Mouse (Mus musculus): ENCODE measurements around the gene Ndufb10. TPM values are rescaled to one million over a fixed set of nuclear protein-coding genes. Genes with fewer than 3 reads are reported as not detected.

Ndufb10 gene
- polyA plus RNA-seq (2021) = 362 TPM

DNA sequence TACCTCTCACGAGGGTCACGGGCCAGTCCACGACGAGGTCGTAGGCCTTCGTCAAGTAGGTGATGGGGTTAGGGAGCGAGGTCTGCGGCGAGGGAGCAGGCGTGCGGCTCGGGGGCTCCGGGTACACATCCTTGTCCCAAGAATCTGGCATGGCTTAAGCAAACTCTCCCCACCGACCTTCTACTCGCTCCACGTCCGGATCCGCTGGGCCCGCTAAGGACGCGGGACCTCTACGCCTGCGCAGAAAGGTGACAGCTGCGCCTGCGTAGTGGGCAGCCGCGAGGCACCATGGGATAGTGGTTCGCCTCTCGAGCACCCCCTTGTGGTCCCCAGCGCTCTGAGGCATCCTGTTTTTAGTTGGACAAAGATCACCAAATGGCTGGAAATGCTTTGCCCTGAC, at the start of gene Ndufb10:
Ndufb10 (minus strand) TSS at position 295 of the 400 bp plus-strand sequence.
- TF ChIP-seq CTCF (IDR thresholded peaks at IDR 0.05) = no peak
- DNase-seq (ENCODE audit: low read depth, low spot score) (peak; percentile 73), ATAC-seq (peak; percentile 18)
- POLR2A ChIA-PET = interaction anchor here (0.7 to 1.1 kb wide), 4 partner anchors 9 to 494 kb away, joined by 3 read pairs; partner anchors contain the start of gene Msrb1
- in situ Hi-C loops (cut with MboI; ENCODE audit: low pct_unique_long_range_greater_than_20kb) = loop anchor here (5.0 kb wide), 1 partner anchor 1818 kb away; no protein-coding TSS in a partner anchor
- H3K27me3 ChIP-seq = no peaks in the 10 kb centered on the region
- CTCF ChIA-PET = interaction anchor here (0.9 to 2.9 kb wide), 3 partner anchors 10 to 97 kb away, joined by 3 to 22 read pairs (median 5); partner anchors contain the start of genes Msrb1 and Syngr3

DNA sequence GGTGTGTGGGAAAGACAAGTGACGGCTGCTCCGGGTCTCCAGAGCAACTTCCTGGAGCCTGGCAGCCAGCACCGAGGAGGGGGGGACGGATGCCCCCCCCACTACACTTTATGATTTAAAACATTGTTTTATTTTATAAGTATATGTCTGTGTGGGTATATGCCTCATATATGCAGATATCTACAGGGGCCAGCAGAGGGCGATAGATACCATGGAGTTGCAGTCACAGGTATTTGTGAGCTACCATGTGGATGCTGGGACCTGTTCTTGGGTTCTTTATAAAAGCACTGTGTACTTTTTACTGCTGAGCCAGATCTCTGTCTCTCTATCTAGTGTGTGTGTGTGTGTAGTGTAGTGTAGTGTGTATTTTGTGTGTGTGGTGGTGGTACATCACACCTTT, 49.0 kb upstream of the Ndufb10 start:
- ChIA-PET POLR2A (no interaction called here), CTCF (no interaction called here)
- no peak for DNase-seq (ENCODE audit: low read depth, low spot score)
- no peak for ATAC-seq
- no peak for TF ChIP-seq CTCF (IDR thresholded peaks at IDR 0.05)
- H3K27me3 ChIP-seq = no peaks in the 10 kb centered on the region
- in situ Hi-C loops (cut with MboI; ENCODE audit: low pct_unique_long_range_greater_than_20kb) = no loop called here

DNA sequence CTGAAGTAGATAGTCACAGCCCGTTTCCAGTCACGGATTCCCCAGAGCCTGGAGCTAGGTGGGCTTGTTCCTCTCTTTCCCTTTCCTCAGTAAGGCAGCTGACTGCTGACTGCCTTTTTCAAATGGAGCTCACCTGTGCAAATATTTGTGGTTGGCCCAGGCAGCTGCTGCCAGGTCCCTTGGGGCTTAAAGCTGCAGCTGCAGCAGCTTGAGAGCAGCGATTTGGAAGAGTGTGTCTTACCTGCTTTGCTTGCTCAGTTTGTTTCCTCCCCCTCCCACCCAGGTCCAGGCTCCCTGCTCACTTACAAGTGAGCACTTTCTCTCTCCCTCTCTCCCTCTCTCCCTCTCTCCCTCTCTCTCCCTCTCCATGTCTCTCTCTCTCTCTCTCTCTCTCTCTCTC, 44.9 kb upstream of the Ndufb10 start:
- CTCF ChIA-PET = no interaction called here

DNA sequence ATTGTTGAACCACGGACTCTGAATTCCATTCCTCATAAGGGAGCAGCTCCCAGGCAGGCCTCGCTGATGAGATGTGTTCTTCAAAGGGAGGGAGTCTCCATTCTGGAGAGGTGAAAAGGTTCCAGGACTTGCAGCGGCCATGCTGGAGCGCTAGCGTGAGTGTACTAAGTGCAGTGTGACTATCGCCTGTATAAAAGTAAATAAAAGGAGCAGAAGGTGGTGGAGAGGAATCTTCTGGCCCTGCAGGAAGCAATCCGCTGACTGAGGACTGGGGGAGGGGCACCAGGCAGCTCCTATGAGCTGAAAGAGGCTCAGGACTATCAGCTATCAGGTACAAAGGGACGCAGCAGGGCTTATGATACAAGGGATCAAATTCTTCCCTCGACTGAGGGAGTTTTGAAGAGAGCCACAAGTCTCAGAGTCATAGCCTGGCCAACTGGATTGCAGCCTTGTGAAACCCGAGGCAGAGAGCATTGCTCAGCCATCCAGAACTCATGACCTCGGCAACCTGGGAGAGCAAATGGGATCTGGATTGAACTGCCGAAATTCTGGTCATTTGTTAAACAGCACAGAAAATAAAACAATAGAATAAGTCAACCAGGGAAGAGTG, 42.1 kb upstream of the Ndufb10 start:
- POLR2A ChIA-PET = interaction anchor here (1.5 kb wide), 1 partner anchor 13 kb away, joined by 3 read pairs; no protein-coding TSS in a partner anchor

More for the DNA sequence above, 44.9 kb upstream of the Ndufb10 start:
- TF ChIP-seq CTCF (IDR thresholded peaks at IDR 0.05) = no peak
- no peaks in the 10 kb centered on the region for H3K27me3 ChIP-seq
- DNase-seq (ENCODE audit: low read depth, low spot score) = no peak
- POLR2A ChIA-PET = interaction anchor here (0.6 kb wide), 1 partner anchor 71 kb away, joined by 3 read pairs; the partner anchor contains the start of gene Hagh
- no peak for ATAC-seq
- in situ Hi-C loops (cut with MboI; ENCODE audit: low pct_unique_long_range_greater_than_20kb) = no loop called here

DNA sequence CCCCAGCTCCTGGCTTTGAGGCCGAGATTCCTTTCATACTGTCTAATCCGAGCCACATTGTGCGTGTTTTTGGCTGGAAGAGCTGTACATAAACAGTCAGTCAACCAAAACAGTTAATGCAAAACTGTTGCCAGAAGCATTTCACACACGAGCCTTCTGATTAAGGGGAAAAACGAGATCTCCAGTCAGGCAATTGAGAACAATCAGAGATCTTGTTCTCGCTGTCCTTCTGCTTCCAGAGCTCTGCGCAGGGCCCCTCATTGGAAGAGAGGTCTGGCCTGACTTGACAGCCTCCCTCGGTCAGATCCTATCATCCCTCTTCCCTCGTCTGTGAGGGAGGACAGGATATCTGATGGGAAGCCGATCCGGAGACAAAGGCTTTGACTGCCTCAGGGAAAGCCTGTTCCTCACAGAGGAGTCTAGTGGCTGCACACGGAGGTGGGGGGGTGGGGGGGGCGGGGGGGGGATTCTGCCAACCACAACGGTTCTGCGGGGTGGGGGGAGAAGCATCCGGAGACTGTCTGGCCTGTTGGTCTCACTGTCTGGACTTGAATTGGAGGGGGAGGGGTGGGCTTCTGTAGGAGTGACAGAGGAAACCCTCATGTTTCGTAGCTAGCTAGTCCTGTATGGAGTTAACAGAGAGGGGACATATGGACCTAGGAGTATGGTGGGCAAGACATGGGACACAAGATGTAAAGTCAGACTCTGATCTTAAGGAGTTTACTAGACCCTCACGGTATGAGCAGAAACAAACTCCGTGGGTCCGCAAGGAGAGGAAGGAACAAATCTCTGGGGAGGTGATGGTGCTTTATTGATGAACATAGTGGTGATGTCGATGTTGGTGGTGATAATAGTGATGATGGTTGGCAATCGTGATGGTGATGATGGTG, 41.0 kb upstream of the Ndufb10 start:
- CTCF ChIA-PET = interaction anchor here (1.3 to 1.7 kb wide), 3 partner anchors 13 to 52 kb away, joined by 4 to 7 read pairs (median 6); partner anchors contain the start of gene Hs3st6
- in situ Hi-C loops (cut with MboI; ENCODE audit: low pct_unique_long_range_greater_than_20kb) = no loop called here
- H3K27me3 ChIP-seq = no peaks in the 10 kb centered on the region
- peak; percentile 9 for ATAC-seq
- DNase-seq (ENCODE audit: low read depth, low spot score) = no peak
- POLR2A ChIA-PET = interaction anchor here (0.7 to 1.5 kb wide), 3 partner anchors 12 to 30 kb away, joined by 3 to 4 read pairs (median 3); no protein-coding TSS in a partner anchor
- TF ChIP-seq CTCF (IDR thresholded peaks at IDR 0.05) = no peak

More for the DNA sequence above, 42.1 kb upstream of the Ndufb10 start:
- in situ Hi-C loops (cut with MboI; ENCODE audit: low pct_unique_long_range_greater_than_20kb) = no loop called here
- H3K27me3 ChIP-seq = no peaks in the 10 kb centered on the region
- TF ChIP-seq CTCF (IDR thresholded peaks at IDR 0.05) = no peak
- CTCF ChIA-PET = no interaction called here
- DNase-seq (ENCODE audit: low read depth, low spot score) = peak; percentile 74
- peak; percentile 55 for ATAC-seq

DNA sequence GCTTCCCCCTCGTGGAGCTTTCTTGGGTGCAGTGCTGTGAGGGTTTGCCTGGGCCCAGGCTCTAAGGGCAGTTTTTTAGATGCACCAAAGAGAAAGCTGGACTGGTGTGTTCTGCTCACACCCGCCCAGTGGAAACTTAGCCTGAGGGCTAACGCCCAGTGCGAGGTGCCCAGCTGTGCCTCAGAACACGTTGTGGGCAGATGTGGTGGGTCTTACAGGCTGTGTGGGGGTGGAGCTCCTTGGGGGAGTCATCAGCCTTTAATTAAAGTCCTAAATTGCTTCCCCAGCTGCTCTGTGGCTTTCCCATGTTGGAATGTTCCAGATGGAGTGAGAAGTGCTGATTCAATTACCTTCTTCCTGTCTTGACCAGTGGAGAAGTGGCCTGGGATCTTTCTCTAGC, 36.8 kb upstream of the Ndufb10 start:
- no peak for ATAC-seq
- no peaks in the 10 kb centered on the region for H3K27me3 ChIP-seq
- no peak for TF ChIP-seq CTCF (IDR thresholded peaks at IDR 0.05)
- in situ Hi-C loops (cut with MboI; ENCODE audit: low pct_unique_long_range_greater_than_20kb) = no loop called here
- ChIA-PET POLR2A (interaction anchor here (0.6 kb wide), 1 partner anchor 9 kb away, joined by 4 read pairs; the partner anchor contains the start of gene Hs3st6), CTCF (interaction anchor here (0.7 to 1.3 kb wide), 2 partner anchors 16 to 35 kb away, joined by 3 to 4 read pairs; no protein-coding TSS in a partner anchor)
- no peak for DNase-seq (ENCODE audit: low read depth, low spot score)

DNA sequence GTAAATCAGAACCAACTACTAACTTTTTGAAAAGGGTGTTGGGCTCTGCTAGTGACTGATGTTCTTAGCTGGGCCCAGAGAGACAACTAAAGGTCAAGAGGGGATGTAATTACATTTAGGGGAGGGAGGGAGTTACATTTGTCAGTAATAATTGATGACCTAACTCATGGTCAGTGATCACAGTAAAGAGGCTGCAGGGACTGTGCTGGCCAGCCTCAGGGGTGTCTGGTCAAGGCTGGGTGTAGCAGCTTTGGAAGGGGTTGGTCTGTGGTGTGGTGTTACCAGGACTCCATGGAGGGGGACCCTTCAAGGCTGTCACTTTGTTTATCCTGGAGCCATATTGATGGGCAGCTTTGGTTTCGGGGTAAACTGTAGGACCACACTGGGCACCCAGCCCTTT, 33.1 kb upstream of the Ndufb10 start:
- DNase-seq (ENCODE audit: low read depth, low spot score) (no peak), ATAC-seq (no peak)
- H3K27me3 ChIP-seq = peaks cover 19% of the 10 kb centered on the region
- TF ChIP-seq CTCF (IDR thresholded peaks at IDR 0.05) = no peak
- POLR2A ChIA-PET = no interaction called here
- CTCF ChIA-PET = interaction anchor here (1.0 kb wide), 1 partner anchor 12 kb away, joined by 3 read pairs; no protein-coding TSS in a partner anchor
- in situ Hi-C loops (cut with MboI; ENCODE audit: low pct_unique_long_range_greater_than_20kb) = no loop called here

DNA sequence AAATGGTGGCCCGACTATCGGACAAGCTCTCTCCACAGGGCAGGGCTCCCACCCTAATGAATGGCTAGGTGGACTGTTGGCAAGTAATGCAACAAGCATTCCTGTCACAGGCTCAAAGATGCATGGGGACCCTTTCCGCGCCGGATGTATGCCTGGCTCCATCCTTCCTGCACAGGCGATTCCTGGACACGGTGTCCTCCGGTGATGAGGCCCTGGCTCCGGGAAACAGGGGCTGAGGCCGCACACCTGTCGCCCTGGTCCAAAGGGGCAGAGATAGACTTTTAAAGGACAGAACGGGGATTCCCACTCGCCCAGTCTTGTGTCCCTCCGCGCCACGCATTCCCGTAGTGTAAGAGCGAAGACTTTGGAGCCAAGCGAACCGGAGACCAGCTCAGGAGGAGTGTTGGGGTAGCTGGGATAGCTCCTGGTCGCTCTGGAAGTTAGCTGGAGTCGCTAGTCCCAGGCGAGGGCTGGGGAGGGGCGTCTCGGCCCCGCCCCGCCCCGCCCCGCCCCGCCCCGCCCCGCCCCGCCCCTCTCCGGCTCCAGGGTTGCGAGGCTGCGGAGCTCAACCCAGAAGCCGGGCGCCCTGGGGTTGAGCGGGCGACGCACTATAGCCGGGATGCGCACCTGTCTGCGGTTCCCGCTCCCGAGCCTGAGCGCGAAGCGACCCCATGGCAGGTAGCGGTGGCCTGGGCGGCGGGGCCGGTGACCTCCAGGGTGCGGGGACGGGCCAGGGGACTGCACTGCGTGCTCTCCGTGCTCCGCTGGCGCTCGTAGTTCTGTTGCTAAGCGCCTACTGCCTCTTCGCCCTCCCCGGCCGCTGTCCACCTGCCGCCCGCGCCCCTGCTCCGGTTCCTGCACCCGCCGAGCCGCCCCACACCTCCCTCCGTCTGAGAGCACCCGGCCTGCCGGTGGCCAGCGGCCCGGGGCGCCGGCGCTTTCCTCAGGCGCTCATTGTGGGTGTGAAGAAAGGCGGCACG, 28.4 kb upstream of the Ndufb10 start, which contains the start of gene Hs3st6:
Hs3st6 (plus strand) TSS at position 574 of the 980 bp plus-strand sequence.
- ChIA-PET POLR2A (interaction anchor here (0.6 to 1.4 kb wide), 2 partner anchors 9 to 797 kb away, joined by 3 to 4 read pairs; no protein-coding TSS in a partner anchor), CTCF (interaction anchor here (1.8 to 2.0 kb wide), 2 partner anchors 12 to 65 kb away, joined by 6 to 7 read pairs; no protein-coding TSS in a partner anchor)
- in situ Hi-C loops (cut with MboI; ENCODE audit: low pct_unique_long_range_greater_than_20kb) = no loop called here
- DNase-seq (ENCODE audit: low read depth, low spot score) (no peak), ATAC-seq (peak; percentile 12)
- no peak for TF ChIP-seq CTCF (IDR thresholded peaks at IDR 0.05)
- H3K27me3 ChIP-seq = peaks cover 21% of the 10 kb centered on the region

DNA sequence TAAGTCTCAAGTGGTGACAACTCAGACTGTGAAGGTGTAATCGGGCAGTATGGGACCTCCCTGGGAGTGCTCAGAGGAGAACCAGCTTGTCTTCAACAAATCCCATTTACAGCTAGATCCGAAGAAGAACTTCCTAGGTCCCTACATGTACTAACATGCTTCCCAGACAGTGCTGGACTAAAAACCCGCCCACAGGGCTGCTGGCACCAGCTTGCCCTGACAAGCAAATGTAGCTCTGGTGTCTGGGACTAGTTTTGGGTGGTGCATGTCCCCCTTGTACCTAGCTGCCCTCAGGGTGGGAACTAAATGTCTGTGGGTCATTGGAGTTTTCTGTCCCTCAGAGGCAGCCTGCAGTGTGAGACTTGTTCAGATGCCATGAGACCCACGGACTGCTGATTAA, 27.2 kb upstream of the Ndufb10 start:
- in situ Hi-C loops (cut with MboI; ENCODE audit: low pct_unique_long_range_greater_than_20kb) = no loop called here
- TF ChIP-seq CTCF (IDR thresholded peaks at IDR 0.05) = no peak
- H3K27me3 ChIP-seq = peaks cover 21% of the 10 kb centered on the region
- CTCF ChIA-PET = interaction anchor here (1.2 to 2.0 kb wide), 4 partner anchors 9 to 66 kb away, joined by 4 to 7 read pairs (median 5); no protein-coding TSS in a partner anchor
- POLR2A ChIA-PET = interaction anchor here (1.4 kb wide), 1 partner anchor 10 kb away, joined by 4 read pairs; no protein-coding TSS in a partner anchor
- DNase-seq (ENCODE audit: low read depth, low spot score) (no peak), ATAC-seq (no peak)
